Mouse (Mus musculus): Measurements from ENCODE around the gene Chadl. TPM values are rescaled to one million over a fixed set of nuclear protein-coding genes. Genes with fewer than 3 reads are reported as not detected.
"Not testable (repeated sequence)": the region's sequence is repeated elsewhere in the genome, so short reads cannot be mapped to it uniquely, and the experiment has no call there.

Chadl gene
- polyA plus RNA-seq, 1 experiment from 2014 or later = 1.4 TPM

GRCm38 (mm10) chr15:81722361-81722760, 25.3 kb upstream of the Chadl start:
- Histone ChIP-seq H3K36me3 (peaks cover 68% of the 10 kb centered on the region), H3K9me3 (replicated peaks) (no peaks in the 10 kb centered on the region), H3K4me3 (no peak overlapping the region), H3K4me2 (no peak overlapping the region), H3K27me3 (no peaks in the 10 kb centered on the region), H3K27ac (no peak overlapping the region), H3K9ac (no peak overlapping the region), H3K4me1 (replicated peaks) (no peaks in the 10 kb centered on the region)
- ATAC-seq (replicated peaks; ENCODE audit: insufficient number of reproducible peaks, insufficient read depth, low FRiP score, low read depth) = no peak
- WGBS = 94% methylated on average over 5 of the region's 5 CpGs

DNA sequence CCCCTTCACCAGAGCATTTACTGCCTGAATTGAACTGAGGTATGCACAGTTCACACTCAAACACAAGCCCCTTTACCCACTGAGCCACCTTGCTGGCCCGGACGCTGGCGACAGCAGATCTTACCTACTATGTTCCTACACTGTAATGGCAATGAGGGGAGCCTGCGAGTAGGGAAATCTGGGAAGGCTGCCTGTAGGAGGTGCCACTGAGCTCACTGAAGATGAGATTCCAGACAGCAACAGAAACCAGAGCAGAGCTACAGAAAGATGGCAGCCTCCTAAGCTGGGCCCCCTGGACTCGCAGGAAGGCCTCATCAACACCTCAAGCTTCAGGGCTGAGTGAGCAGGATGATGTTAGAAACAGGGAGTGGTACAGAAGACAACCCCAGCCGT, 22.0 kb upstream of the Chadl start:
- Histone ChIP-seq H3K4me1 (replicated peaks) (no peaks in the 10 kb centered on the region), H3K36me3 (peaks cover 89% of the 10 kb centered on the region), H3K9ac (no peak overlapping the region), H3K27me3 (no peaks in the 10 kb centered on the region), H3K4me3 (no peak overlapping the region), H3K9me3 (replicated peaks) (no peaks in the 10 kb centered on the region), H3K4me2 (no peak overlapping the region), H3K27ac (no peak overlapping the region)
- no peak for ATAC-seq (replicated peaks; ENCODE audit: insufficient number of reproducible peaks, insufficient read depth, low FRiP score, low read depth)
- WGBS = 94% methylated on average over 6 of the region's 6 CpGs

DNA sequence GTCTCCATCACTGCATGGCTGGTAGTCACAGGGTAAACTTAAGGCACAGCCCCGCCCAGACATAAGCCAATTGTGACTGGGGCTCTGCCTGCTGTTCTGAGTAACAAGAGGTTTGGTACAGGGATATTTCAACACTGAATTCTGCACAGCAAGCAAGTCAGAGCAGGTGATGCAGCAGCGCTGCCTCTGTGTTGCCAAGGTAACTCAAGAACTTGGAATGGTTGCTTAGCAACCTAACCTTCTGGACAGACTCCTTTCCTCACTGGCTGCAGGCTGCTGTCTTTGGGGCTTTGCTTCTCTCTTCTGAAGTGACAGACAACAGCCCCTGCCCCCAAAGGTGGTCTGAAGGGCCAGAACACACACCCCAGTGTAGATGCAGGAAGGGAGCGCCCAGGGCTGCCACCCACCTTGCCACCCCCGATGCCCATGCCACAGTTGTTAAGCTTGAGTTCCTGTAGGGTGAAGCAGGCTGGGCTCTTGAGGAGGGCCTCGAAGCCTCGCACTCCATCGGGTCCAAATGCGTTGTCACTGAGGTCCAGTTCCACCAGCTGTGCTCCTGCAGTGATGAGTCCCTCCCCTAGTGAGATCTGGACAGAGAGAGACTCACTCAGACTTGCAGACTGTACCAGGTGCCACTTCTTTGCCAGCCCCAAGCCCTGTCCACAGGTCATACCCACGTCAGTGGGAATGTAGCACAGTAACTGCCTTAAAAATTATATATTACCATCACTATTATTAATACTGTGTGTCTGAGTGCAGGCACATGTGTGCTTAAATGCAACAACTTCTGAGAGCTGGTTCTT, 21.4 kb upstream of the Chadl start:
- Histone ChIP-seq H3K36me3 (peaks cover 85% of the 10 kb centered on the region), H3K9ac (no peak overlapping the region), H3K4me3 (no peak overlapping the region), H3K9me3 (replicated peaks) (no peaks in the 10 kb centered on the region), H3K27ac (no peak overlapping the region), H3K4me1 (replicated peaks) (no peaks in the 10 kb centered on the region), H3K27me3 (no peaks in the 10 kb centered on the region), H3K4me2 (no peak overlapping the region)
- 92% methylated on average over 9 of the region's 9 CpGs for WGBS
- ATAC-seq (replicated peaks; ENCODE audit: insufficient number of reproducible peaks, insufficient read depth, low FRiP score, low read depth) = no peak

GRCm38 (mm10) chr15:81713742-81714141, 16.7 kb upstream of the Chadl start:
- 76% methylated on average over 6 of the region's 6 CpGs for WGBS
- Histone ChIP-seq H3K27ac (no peak overlapping the region), H3K4me2 (no peak overlapping the region), H3K4me1 (replicated peaks) (no peaks in the 10 kb centered on the region), H3K9me3 (replicated peaks) (no peaks in the 10 kb centered on the region), H3K27me3 (no peaks in the 10 kb centered on the region), H3K4me3 (no peak overlapping the region), H3K9ac (no peak overlapping the region), H3K36me3 (peaks cover 79% of the 10 kb centered on the region)
- ATAC-seq (replicated peaks; ENCODE audit: insufficient number of reproducible peaks, insufficient read depth, low FRiP score, low read depth) = no peak

GRCm38 (mm10) chr15:81710801-81711200, 13.7 kb upstream of the Chadl start:
- H3K4me2 ChIP-seq = no peak overlapping the region
- no peak overlapping the region for H3K9ac ChIP-seq
- H3K36me3 ChIP-seq = peaks cover 75% of the 10 kb centered on the region
- H3K9me3 ChIP-seq (replicated peaks) = no peaks in the 10 kb centered on the region
- H3K4me1 ChIP-seq (replicated peaks) = no peaks in the 10 kb centered on the region
- no peak overlapping the region for H3K27ac ChIP-seq
- no peak for ATAC-seq (replicated peaks; ENCODE audit: insufficient number of reproducible peaks, insufficient read depth, low FRiP score, low read depth)
- WGBS = 77% methylated on average over 4 of the region's 4 CpGs
- H3K4me3 ChIP-seq = no peak overlapping the region
- H3K27me3 ChIP-seq = no peaks in the 10 kb centered on the region

DNA sequence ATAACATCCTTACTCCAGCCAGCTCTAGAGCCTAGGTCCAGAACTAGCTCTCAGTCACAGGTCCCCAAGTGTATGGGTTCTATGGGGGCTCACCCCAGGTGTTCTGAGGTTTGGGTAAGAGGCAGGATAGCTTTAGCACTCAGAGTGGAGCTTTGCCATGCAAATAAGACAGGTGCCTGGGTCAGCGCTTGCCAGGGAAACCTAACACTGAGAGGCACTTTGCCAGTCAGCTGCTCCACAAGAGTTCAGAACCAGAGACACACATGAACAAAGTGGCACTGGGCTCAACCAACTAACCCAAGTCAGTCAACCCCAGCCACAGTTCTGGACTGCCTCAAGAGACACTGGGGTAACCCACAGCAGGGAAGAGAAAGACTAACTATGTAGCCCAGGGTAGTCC, 12.6 kb upstream of the Chadl start:
- no peak for ATAC-seq (replicated peaks; ENCODE audit: insufficient number of reproducible peaks, insufficient read depth, low FRiP score, low read depth)
- no peak overlapping the region for H3K27ac ChIP-seq
- no peaks in the 10 kb centered on the region for H3K9me3 ChIP-seq (replicated peaks)
- H3K4me1 ChIP-seq (replicated peaks) = no peaks in the 10 kb centered on the region
- 96% methylated on average over 1 of the region's 1 CpGs for whole genome bisulfite sequencing
- no peak overlapping the region for H3K4me3 ChIP-seq
- H3K4me2 ChIP-seq = no peak overlapping the region
- H3K36me3 ChIP-seq = peaks cover 76% of the 10 kb centered on the region
- no peak overlapping the region for H3K9ac ChIP-seq
- no peaks in the 10 kb centered on the region for H3K27me3 ChIP-seq

DNA sequence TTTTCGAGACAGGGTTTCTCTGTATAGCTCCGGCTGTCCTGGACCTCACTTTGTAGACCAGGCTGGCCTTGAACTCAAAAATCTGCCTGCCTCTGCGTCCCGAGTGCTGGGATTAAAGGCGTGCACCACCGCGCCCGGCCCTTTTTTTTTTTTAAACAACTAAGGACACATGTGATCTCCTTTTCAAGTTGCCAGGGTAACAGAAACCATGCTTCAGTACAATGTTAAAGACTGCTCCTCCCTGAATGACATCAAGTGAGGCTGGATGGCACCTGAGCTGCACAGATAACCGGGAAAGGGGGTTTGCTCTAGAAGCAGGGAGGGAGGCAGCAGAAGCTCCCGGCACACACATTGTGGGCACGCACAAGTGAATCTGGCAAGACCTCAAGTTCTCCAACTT, 11.9 kb upstream of the Chadl start:
- Histone ChIP-seq H3K4me1 (replicated peaks) (no peaks in the 10 kb centered on the region), H3K27ac (no peak overlapping the region), H3K9ac (no peak overlapping the region), H3K4me3 (no peak overlapping the region), H3K4me2 (no peak overlapping the region), H3K9me3 (replicated peaks) (no peaks in the 10 kb centered on the region), H3K36me3 (peaks cover 82% of the 10 kb centered on the region), H3K27me3 (no peaks in the 10 kb centered on the region)
- no peak for ATAC-seq (replicated peaks; ENCODE audit: insufficient number of reproducible peaks, insufficient read depth, low FRiP score, low read depth)
- 94% methylated on average over 11 of the region's 11 CpGs for WGBS

- no peak overlapping the region for H3K4me3 ChIP-seq
- H3K36me3 ChIP-seq = peaks cover 40% of the 10 kb centered on the region
- H3K27ac ChIP-seq = no peak overlapping the region
- no peaks in the 10 kb centered on the region for H3K9me3 ChIP-seq (replicated peaks)
- 71% methylated on average over 3 of the region's 3 CpGs for WGBS
- no peak overlapping the region for H3K9ac ChIP-seq
- no peaks in the 10 kb centered on the region for H3K4me1 ChIP-seq (replicated peaks)
- ATAC-seq (replicated peaks; ENCODE audit: insufficient number of reproducible peaks, insufficient read depth, low FRiP score, low read depth) = no peak
- no peak overlapping the region for H3K4me2 ChIP-seq
- no peaks in the 10 kb centered on the region for H3K27me3 ChIP-seq
Observed at GRCm38 (mm10) chr15:81703094-81703489, 6.0 kb upstream of the Chadl start.

- H3K4me2 ChIP-seq = no peak overlapping the region
- ATAC-seq (replicated peaks; ENCODE audit: insufficient number of reproducible peaks, insufficient read depth, low FRiP score, low read depth) = no peak
- H3K4me3 ChIP-seq = no peak overlapping the region
- WGBS = 90% methylated on average over 13 of the region's 13 CpGs
- H3K36me3 ChIP-seq = peaks cover 34% of the 10 kb centered on the region
- H3K27ac ChIP-seq = no peak overlapping the region
- no peak overlapping the region for H3K9ac ChIP-seq
- H3K4me1 ChIP-seq (replicated peaks) = no peaks in the 10 kb centered on the region
- H3K9me3 ChIP-seq (replicated peaks) = no peaks in the 10 kb centered on the region
- H3K27me3 ChIP-seq = no peaks in the 10 kb centered on the region
Observed at GRCm38 (mm10) chr15:81702306-81703093, 5.4 kb upstream of the Chadl start.

- not testable (repeated sequence) for H3K4me3 ChIP-seq; H3K27ac ChIP-seq; H3K4me1 ChIP-seq (replicated peaks); H3K9me3 ChIP-seq (replicated peaks); ATAC-seq (replicated peaks; ENCODE audit: insufficient number of reproducible peaks, insufficient read depth, low FRiP score, low read depth); H3K9ac ChIP-seq; H3K4me2 ChIP-seq
- 76% methylated on average over 4 of the region's 4 CpGs for WGBS
- peaks cover 26% of the 10 kb centered on the region for H3K36me3 ChIP-seq
- peaks cover 11% of the 10 kb centered on the region for H3K27me3 ChIP-seq
Observed at GRCm38 (mm10) chr15:81701350-81701749, 4.3 kb upstream of the Chadl start.

DNA sequence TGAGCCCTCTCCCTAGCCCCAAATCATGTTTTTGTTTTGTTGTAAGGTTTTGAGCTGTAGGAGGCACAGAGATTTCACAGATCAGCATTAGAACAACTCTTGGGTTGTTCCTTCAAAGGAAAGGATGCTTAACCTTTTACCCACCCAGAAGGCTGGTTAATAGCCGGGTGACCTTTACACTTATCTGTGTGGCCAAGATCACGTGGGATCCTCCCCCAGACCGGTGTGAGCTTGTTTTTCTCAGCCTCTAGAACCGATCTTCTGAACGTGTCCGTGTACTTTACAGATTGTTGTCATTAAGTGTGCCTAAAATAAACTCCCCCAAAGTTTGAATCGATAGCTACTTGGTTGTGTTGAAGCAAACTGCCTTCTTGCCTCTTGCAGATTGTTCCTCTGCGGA, 3.5 kb upstream of the Chadl start:
- 51% methylated on average over 8 of the region's 8 CpGs for WGBS

More for the DNA sequence above, 3.5 kb upstream of the Chadl start:
- no peak overlapping the region for H3K9ac ChIP-seq
- H3K9me3 ChIP-seq (replicated peaks) = no peaks in the 10 kb centered on the region
- no peaks in the 10 kb centered on the region for H3K4me1 ChIP-seq (replicated peaks)
- no peak overlapping the region for H3K27ac ChIP-seq
- peaks cover 19% of the 10 kb centered on the region for H3K27me3 ChIP-seq
- no peak overlapping the region for H3K4me3 ChIP-seq
- ATAC-seq (replicated peaks; ENCODE audit: insufficient number of reproducible peaks, insufficient read depth, low FRiP score, low read depth) = no peak
- H3K36me3 ChIP-seq = peaks cover 19% of the 10 kb centered on the region
- H3K4me2 ChIP-seq = no peak overlapping the region

Data from heart, embryonic 15.5 days (tissue).